Mouse (Mus musculus): ENCODE results near the gene Nfix. TPM values are rescaled to one million over a fixed set of nuclear protein-coding genes. Genes with fewer than 3 reads are reported as not detected.

The Nfix gene
- total RNA-seq, 2 experiments from 2014 or later: 433 to 510 TPM

- DNase-seq: peak; percentile 98
- intact Hi-C loops (cut with DNase I): loop anchor here (5.0 kb wide), 1 partner anchor 39 kb away; the partner anchor contains the start of gene Lyl1
Measured at GRCm38 (mm10) chr8:84663483-84664327, 136.4 kb downstream of the Nfix start.

- intact Hi-C loops (cut with DNase I): loop anchor here (5.0 kb wide), 1 partner anchor 40 kb away; the partner anchor contains the start of gene Lyl1
- peak; percentile 91 to 93 for DNase-seq
Measured at GRCm38 (mm10) chr8:84662581-84663065, 137.5 kb downstream of the Nfix start, which contains the start of gene Ier2. Ier2 (minus strand) TSS chr8:84662852.

- peak in 1 of 2 experiments; percentile 58 for DNase-seq
- intact Hi-C loops (cut with DNase I): loop anchor here (2.0 to 5.0 kb wide), 2 partner anchors 23 to 40 kb away; partner anchors contain the start of gene Lyl1
Measured at GRCm38 (mm10) chr8:84661961-84662571, 138.1 kb downstream of the Nfix start.

- intact Hi-C loops (cut with DNase I): loop anchor here (2.0 to 5.0 kb wide), 2 partner anchors 23 to 41 kb away; partner anchors contain the start of gene Lyl1
- peak; percentile 89 to 92 for DNase-seq
Measured at GRCm38 (mm10) chr8:84661458-84661871, 138.7 kb downstream of the Nfix start.

DNA sequence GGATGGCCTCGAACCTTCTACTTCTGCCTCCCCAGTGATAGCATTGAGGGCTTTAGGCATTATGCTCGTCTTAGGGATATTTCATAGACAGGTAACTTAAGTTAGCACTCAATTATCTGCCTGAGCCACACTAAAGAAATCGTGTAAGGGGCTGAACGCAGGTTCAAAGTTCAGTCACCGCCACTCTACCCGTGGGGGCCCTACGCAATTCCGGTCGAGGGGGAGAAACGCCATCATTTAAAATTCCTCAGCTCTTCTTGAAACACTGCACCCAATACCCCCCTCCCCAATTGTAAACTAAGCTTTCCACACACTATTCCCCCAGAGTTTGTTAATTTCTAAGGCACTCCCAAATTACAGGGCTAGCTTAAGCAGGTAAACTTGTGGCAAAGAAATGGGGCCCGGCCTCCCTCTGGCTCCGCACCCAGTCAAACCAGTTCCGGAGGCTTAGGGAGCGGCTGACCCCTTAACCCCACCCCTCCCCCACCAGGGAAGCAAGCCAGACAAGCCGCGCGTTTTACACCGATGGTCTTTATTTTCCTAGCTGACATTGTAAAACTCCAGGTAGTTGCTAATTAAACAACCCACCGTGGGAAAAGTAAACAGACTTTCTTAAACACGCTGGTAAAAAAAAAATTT lies 139.2 kb downstream of the Nfix start:
- peak in 1 of 2 experiments; percentile 45 for DNase-seq
- intact Hi-C loops (cut with DNase I): loop anchor here (2.0 to 5.0 kb wide), 2 partner anchors 22 to 41 kb away; partner anchors contain the start of gene Lyl1

GRCm38 (mm10) chr8:84659936-84660818 lies 140.0 kb downstream of the Nfix start:
- DNase-seq: peak; percentile 38 to 43
- intact Hi-C loops (cut with DNase I): loop anchor here (2.0 to 5.0 kb wide), 2 partner anchors 21 to 42 kb away; partner anchors contain the start of gene Lyl1

DNA sequence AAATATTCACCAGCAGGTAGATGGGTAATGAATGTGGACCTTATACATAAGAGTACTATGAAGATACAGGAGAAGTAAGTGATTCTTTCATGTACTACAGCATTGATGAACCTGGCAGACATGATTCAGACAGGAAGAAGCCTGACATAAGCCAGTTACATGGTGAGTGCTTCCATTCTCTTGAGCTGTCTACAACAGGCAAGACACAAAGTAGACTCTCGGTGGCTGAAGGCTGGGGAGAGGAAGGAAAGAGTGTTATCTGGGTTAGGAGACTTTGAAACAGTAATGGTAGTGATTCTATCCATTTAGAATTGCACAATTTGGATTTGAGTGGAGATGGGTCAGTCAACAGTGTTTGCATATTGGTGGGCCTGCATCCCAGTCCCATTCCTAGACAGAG lies 141.2 kb downstream of the Nfix start:
- no peak for DNase-seq
- intact Hi-C loops (cut with DNase I): no loop called here

DNA sequence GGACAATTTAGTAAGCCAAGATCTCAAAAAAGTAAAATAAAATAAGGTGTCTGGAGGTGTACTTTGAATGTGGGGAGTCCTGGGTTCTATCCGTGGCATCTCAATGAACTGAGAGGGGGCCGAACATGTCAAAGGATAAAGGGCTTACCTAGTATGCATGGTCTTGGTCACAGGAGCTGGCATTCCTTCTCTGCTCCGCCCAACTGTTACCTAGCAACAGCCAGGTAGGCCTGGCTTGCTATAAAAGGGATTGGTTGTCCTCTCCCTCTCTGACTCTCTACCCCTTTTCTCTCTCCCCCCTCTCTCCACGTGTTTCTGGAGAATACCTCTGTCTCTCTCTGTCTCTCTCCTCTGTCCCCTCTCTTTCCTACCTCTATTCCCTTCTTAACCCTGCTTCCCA lies 142.5 kb downstream of the Nfix start:
- DNase-seq: no peak
- intact Hi-C loops (cut with DNase I): no loop called here

GRCm38 (mm10) chr8:84657203-84657602 lies 142.9 kb downstream of the Nfix start:
- intact Hi-C loops (cut with DNase I): no loop called here
- no peak for DNase-seq

GRCm38 (mm10) chr8:84656641-84657126 lies 143.5 kb downstream of the Nfix start:
- DNase-seq: peak; percentile 55 to 56
- intact Hi-C loops (cut with DNase I): no loop called here

DNA sequence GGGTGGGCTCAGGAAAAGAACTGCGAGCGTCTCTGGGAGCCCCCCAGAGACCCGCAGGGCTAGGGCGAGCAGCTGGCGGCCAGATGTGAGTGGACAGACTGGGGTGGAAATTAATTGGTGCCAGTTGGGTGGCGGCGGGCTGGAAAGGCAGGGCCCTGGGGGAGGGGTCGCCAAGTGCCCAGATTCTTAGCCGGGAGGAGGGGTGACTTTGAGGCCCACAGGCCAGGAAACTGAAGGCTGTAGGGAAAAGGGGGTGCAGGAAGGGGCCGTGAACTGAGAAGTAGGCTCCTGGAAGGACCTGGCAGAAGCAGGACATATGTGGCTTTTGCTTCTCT lies 144.0 kb downstream of the Nfix start:
- DNase-seq: no peak
- intact Hi-C loops (cut with DNase I): no loop called here

DNA sequence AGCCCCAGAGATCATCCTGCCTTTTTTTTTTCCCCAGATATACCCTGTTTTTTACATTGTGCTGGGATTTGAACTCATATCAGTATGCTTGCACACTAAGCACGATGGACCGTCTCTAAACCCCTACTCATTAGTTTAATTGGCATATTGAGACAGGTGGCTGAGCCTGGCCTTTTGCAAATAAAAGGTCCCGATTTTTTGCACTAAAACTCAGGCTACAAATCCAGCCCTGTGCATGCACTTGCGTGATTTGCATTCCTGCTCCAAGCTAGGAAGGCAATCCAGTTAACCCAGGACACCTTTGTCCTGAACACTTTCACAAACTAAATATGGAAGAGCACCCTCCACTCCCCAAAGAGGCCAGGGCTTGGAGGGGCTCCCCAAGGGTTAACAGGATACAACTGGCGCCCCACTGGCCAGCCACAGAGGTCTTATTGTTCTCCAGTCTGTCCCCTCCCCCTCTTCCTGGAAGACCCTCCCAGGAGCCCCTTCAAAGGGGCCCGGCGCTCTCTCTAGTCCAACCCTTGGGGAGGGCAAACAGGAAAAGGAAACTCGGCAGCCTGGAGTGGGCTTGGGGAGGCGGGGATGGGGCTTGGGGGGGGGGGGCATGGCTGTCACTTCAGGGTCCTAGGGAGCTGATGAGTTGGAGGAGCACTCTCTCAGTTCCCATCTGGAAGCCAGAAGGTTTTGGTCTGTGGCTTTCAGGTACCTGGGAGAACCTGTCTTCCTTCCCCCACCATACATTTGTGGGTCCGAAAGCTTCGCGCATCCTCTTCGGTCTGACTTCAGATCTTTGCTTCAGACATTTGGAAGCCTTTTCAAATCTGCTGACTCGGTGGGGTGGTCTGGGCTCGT lies 144.6 kb downstream of the Nfix start:
- intact Hi-C loops (cut with DNase I): no loop called here
- DNase-seq: no peak

DNA sequence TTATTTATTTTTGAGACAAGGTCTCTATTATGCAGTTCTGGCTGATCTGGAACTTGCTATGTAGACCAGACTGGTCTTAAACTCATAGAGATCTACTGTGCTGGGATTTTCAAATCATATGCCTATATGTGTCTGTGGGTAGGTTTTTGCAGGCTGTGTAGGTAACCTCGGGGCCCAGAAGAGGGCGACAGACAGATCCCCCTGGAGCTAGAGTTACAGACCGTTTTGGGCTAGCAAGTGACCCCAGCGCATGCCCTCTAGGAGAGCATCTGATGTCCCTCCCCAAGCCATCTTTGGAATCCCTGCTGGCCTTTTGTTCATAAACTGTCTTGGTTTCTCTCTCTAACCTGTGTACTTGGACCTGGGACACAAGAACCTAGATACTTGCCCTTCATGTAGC lies 145.5 kb downstream of the Nfix start:
- no peak for DNase-seq
- intact Hi-C loops (cut with DNase I): no loop called here

DNA sequence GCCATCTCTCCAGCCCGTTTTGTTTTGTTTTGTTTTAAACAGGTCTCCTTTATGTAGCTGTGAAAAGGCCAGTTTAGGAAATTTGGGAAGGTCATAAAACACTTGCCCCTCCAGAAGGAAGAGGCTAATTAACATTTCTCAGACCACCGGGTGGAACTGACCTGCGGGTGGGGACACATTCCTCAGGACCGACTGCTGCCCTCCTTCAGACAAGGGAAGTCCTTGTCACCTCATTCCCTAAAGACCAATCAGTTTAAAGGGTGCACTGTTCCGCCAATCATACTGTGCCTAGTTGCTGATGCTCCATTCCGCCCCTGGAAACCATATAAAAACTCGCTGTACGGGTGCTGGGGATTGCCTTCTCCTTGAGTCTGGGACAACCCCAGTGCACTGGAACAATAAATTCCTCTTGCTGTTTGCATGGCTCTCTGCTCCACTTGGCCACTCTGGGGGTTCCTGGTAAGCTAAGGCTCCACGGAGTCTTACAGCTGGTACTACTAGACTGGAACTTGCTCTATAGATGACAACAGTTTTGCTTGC lies 147.0 kb downstream of the Nfix start:
- no peak for DNase-seq
- intact Hi-C loops (cut with DNase I): no loop called here

DNA sequence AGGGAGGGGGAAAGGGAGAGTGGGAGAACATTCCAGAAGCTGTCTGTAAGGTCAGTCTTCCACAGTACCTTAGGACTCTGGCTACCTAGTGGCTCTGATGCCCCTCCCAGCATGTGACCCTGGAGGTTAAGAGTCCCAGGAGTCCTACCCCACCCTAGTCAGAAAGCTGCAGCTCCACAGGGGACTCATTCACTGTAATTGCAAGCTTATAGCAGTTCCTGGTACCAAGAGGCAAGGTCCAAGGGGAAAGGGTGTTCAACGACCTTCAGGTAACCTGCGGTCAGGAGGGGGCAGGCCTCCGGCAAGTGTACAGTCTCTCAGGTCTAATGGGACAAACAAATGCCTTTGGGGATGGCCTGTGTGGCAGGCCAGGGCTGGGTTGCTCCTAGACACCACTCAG lies 149.9 kb downstream of the Nfix start:
- intact Hi-C loops (cut with DNase I): no loop called here
- no peak for DNase-seq

All from gastrocnemius, postnatal 36 days (tissue).